Mouse (Mus musculus) layer of hippocampus, adult 9-11 months (tissue): ENCODE measurements around the gene Prkn.

Experiments used
- DNase-seq: peaks from one replicate; pipeline ENCODE4 v3.0.0; 2022

Gene Prkn

GRCm38 (mm10) chr17:11414288-11414687 is 574.1 kb downstream of the Prkn start:
- no peak for DNase-seq

GRCm38 (mm10) chr17:11417150-11417549 is 577.0 kb downstream of the Prkn start:
- DNase-seq, result no peak

- peak; percentile 29 for DNase-seq
These were observed 579.3 kb downstream of the Prkn start for GRCm38 (mm10) chr17:11419484-11419883.

- DNase-seq, result no peak
These were observed 580.7 kb downstream of the Prkn start for GRCm38 (mm10) chr17:11420839-11421238.

GRCm38 (mm10) chr17:11421264-11421940 is 581.2 kb downstream of the Prkn start:
- no peak for DNase-seq

GRCm38 (mm10) chr17:11431323-11431722 is 591.1 kb downstream of the Prkn start:
- DNase-seq, result no peak

- no peak for DNase-seq
These were observed 592.4 kb downstream of the Prkn start for GRCm38 (mm10) chr17:11432593-11432992.

GRCm38 (mm10) chr17:11462721-11463120 is 622.5 kb downstream of the Prkn start:
- DNase-seq, result no peak

- no peak for DNase-seq
These were observed 625.9 kb downstream of the Prkn start for GRCm38 (mm10) chr17:11466095-11466494.

- DNase-seq, result no peak
These were observed 628.4 kb downstream of the Prkn start for GRCm38 (mm10) chr17:11468624-11469023.

- peak; percentile 12 for DNase-seq
These were observed 642.8 kb downstream of the Prkn start for GRCm38 (mm10) chr17:11483032-11483431.

- no peak for DNase-seq
These were observed 649.9 kb downstream of the Prkn start for GRCm38 (mm10) chr17:11490051-11490450.

- DNase-seq, result no peak
These were observed 662.4 kb downstream of the Prkn start for GRCm38 (mm10) chr17:11502556-11502955.

GRCm38 (mm10) chr17:11504496-11504895 is 664.3 kb downstream of the Prkn start:
- DNase-seq, result no peak

GRCm38 (mm10) chr17:11507082-11507481 is 666.9 kb downstream of the Prkn start:
- DNase-seq, result peak; percentile 38

GRCm38 (mm10) chr17:11510081-11510480 is 669.9 kb downstream of the Prkn start:
- DNase-seq, result peak; percentile 17

- peak; percentile 39 for DNase-seq
These were observed 674.0 kb downstream of the Prkn start for GRCm38 (mm10) chr17:11514032-11514761.

- no peak for DNase-seq
These were observed 675.4 kb downstream of the Prkn start for GRCm38 (mm10) chr17:11515619-11516018.

GRCm38 (mm10) chr17:11516165-11516564 is 676.0 kb downstream of the Prkn start:
- no peak for DNase-seq

- DNase-seq, result no peak
These were observed 691.9 kb downstream of the Prkn start for GRCm38 (mm10) chr17:11532066-11532465.

GRCm38 (mm10) chr17:11532748-11533147 is 692.6 kb downstream of the Prkn start:
- no peak for DNase-seq

GRCm38 (mm10) chr17:11533835-11534234 is 693.7 kb downstream of the Prkn start:
- no peak for DNase-seq

GRCm38 (mm10) chr17:11538826-11539225 is 698.6 kb downstream of the Prkn start:
- no peak for DNase-seq

- DNase-seq, result no peak
These were observed 701.9 kb downstream of the Prkn start for GRCm38 (mm10) chr17:11541928-11542623.
